Mouse (Mus musculus) neural tube, embryonic 13.5 days (tissue): ENCODE data around the gene Qrfpr. TPM values are rescaled to one million over a fixed set of nuclear protein-coding genes. Genes with fewer than 3 reads are reported as not detected.

Experiments
- ATAC-seq: fragments of 200-750 bp; cut with Nextera tagmentation; 2 replicates; pipeline ENCODE4 v1.8.0; 2017; ENCODE audit warnings: low read depth, mild to moderate bottlenecking, moderate TSS enrichment, moderate library complexity
- H3K27ac ChIP-seq: fragments of 300-500 bp; sonication (generic); replicated peaks from 2 replicates; pipeline ENCODE4 v1.5.1; 2015; ENCODE audit warnings: moderate library complexity, mild to moderate bottlenecking, inconsistent platforms
- H3K27me3 ChIP-seq: fragments of 300-500 bp; sonication (generic); 2 replicates; pipeline ENCODE4 v1.6.1; 2015; ENCODE audit warnings: mild to moderate bottlenecking, inconsistent platforms
- H3K36me3 ChIP-seq: fragments of 300-500 bp; sonication (generic); 2 replicates; pipeline ENCODE4 v1.6.1; 2015; ENCODE audit warnings: mild to moderate bottlenecking, inconsistent platforms
- H3K4me1 ChIP-seq: fragments of 300-500 bp; sonication (generic); replicated peaks from 2 replicates; pipeline ENCODE4 v1.6.1; 2015; ENCODE audit warnings: inconsistent platforms
- H3K4me2 ChIP-seq: fragments of 300-500 bp; sonication (generic); 2 replicates; pipeline ENCODE4 v1.6.1; 2015; ENCODE audit warnings: inconsistent platforms, mild to moderate bottlenecking, moderate library complexity
- H3K4me3 ChIP-seq: fragments of 300-500 bp; sonication (generic); 2 replicates; pipeline ENCODE4 v1.5.1; 2015; ENCODE audit warnings: mild to moderate bottlenecking, inconsistent platforms
- H3K9ac ChIP-seq: fragments of 300-500 bp; sonication (generic); 2 replicates; pipeline ENCODE4 v1.6.1; 2015; ENCODE audit warnings: moderate library complexity, mild to moderate bottlenecking, inconsistent platforms
- H3K9me3 ChIP-seq: fragments of 300-500 bp; sonication (generic); 2 replicates; pipeline ENCODE4 v1.6.1; 2016; ENCODE audit warnings: inconsistent platforms
- WGBS: fragments of 180-500 bp; shearing (Covaris S2); methylation state at CpG from one replicate; pipeline ENCODE4 v1.1.7; 2015; 5-methylcytosine and 5-hydroxymethylcytosine counted together
- polyA plus RNA-seq: library from polyadenylated mRNA; unstranded; fragments of >200 nt; fragmentation: Nextera tagmentation; extraction: Ambion mirVana; gene quantifications from 2 replicates; pipeline ENCODE4 v1.2.1, GENCODE M21; 2015

The Qrfpr gene
- polyA plus RNA-seq, 1 experiment from 2014 or later: 0.59 TPM

GRCm38 (mm10) chr3:36138996-36139395 is 83.1 kb downstream of the Qrfpr start:
- H3K9me3 ChIP-seq: no peaks in the 10 kb centered on the region
- no peak for ATAC-seq
- no peaks in the 10 kb centered on the region for H3K36me3 ChIP-seq
- no peak overlapping the region for H3K4me3 ChIP-seq
- H3K9ac ChIP-seq: no peak overlapping the region
- H3K4me2 ChIP-seq: no peak overlapping the region
- no peaks in the 10 kb centered on the region for H3K27me3 ChIP-seq
- no peaks in the 10 kb centered on the region for H3K4me1 ChIP-seq
- no peak overlapping the region for H3K27ac ChIP-seq

GRCm38 (mm10) chr3:36138171-36138660 is 83.9 kb downstream of the Qrfpr start:
- H3K9ac ChIP-seq: no peak overlapping the region
- H3K4me1 ChIP-seq: no peaks in the 10 kb centered on the region
- no peaks in the 10 kb centered on the region for H3K27me3 ChIP-seq
- 73% methylated on average over 1 of the region's 1 CpGs for WGBS
- ATAC-seq: no peak
- no peak overlapping the region for H3K4me2 ChIP-seq
- H3K4me3 ChIP-seq: no peak overlapping the region
- no peak overlapping the region for H3K27ac ChIP-seq
- H3K9me3 ChIP-seq: no peaks in the 10 kb centered on the region
- no peaks in the 10 kb centered on the region for H3K36me3 ChIP-seq

GRCm38 (mm10) chr3:36137560-36137959 is 84.6 kb downstream of the Qrfpr start:
- ATAC-seq: no peak
- Histone ChIP-seq H3K4me1 (no peaks in the 10 kb centered on the region), H3K9me3 (no peaks in the 10 kb centered on the region), H3K36me3 (no peaks in the 10 kb centered on the region), H3K9ac (no peak overlapping the region), H3K27me3 (no peaks in the 10 kb centered on the region), H3K27ac (no peak overlapping the region), H3K4me3 (no peak overlapping the region), H3K4me2 (no peak overlapping the region)
- 53% methylated on average over 2 of the region's 2 CpGs for WGBS

- no peak overlapping the region for H3K4me2 ChIP-seq
- no peaks in the 10 kb centered on the region for H3K27me3 ChIP-seq
Observed at GRCm38 (mm10) chr3:36136152-36136551, 86.0 kb downstream of the Qrfpr start.

More at GRCm38 (mm10) chr3:36136152-36136551, 86.0 kb downstream of the Qrfpr start:
- Histone ChIP-seq H3K9me3 (no peaks in the 10 kb centered on the region), H3K4me3 (no peak overlapping the region), H3K27ac (no peak overlapping the region), H3K36me3 (no peaks in the 10 kb centered on the region), H3K9ac (no peak overlapping the region), H3K4me1 (no peaks in the 10 kb centered on the region)
- ATAC-seq: no peak

Other genes starting within 250 kb of the Qrfpr start
- 33.3 and 37.2 TPM in 2 replicates for gene Mccc1, start 221.6 kb downstream of the Qrfpr start, polyA plus RNA-seq
- gene Ccdc144b, start 168.8 kb downstream of the Qrfpr start, polyA plus RNA-seq: not detected in 2 replicates
- 75.6 and 81.2 TPM in 2 replicates for gene Acad9, start 156.3 kb downstream of the Qrfpr start, polyA plus RNA-seq
- 12.3 and 14.0 TPM in 2 replicates for gene D3Ertd254e, start 71.3 kb downstream of the Qrfpr start, polyA plus RNA-seq